8 mouse cellular contexts compared by ENCODE assay signal in genomic region chr4:145025409-145025762, GRCm38 (mm10).
DNase-seq lines count a peak whose midpoint lies in the region; ATAC-seq lines count a peak whose summit lies in the region.

No protein-coding gene starts in this region.

- no peak overlapping the region for H3K4me2 ChIP-seq in forebrain, embryonic 13.5 days
- no peak overlapping the region for H3K4me2 ChIP-seq in forebrain, embryonic 15.5 days (replicated peaks)
- H3K4me2 ChIP-seq in midbrain, embryonic 16.5 days (ENCODE audit: low read length): no peak overlapping the region
- no peak overlapping the region for H3K4me2 ChIP-seq in midbrain, embryonic 14.5 days (ENCODE audit: low read length)
- H3K4me2 ChIP-seq in heart, embryonic 12.5 days: no peak overlapping the region
- H3K4me2 ChIP-seq in liver, embryonic 13.5 days: no peak overlapping the region

- ATAC-seq in forebrain, embryonic 13.5 days: 0 out of 2 replicates have a peak, but pooled peaks have one; percentile 33
- no peak for ATAC-seq in forebrain, embryonic 15.5 days (replicated peaks)
- no peak for ATAC-seq in midbrain, embryonic 16.5 days
- no peak for ATAC-seq in midbrain, embryonic 14.5 days (ENCODE audit: low FRiP score, low TSS enrichment)
- ATAC-seq in heart, embryonic 12.5 days (ENCODE audit: insufficient number of reproducible peaks, low FRiP score): no peak
- ATAC-seq in liver, embryonic 13.5 days (ENCODE audit: low read depth): no peak
- ATAC-seq in monocyte, adult 5-6 weeks (replicated peaks; ENCODE audit: insufficient number of reproducible peaks, low FRiP score, low TSS enrichment, poor library complexity, severe bottlenecking): no peak

- H3K4me3 ChIP-seq in forebrain, embryonic 13.5 days: no peak overlapping the region
- H3K4me3 ChIP-seq in forebrain, embryonic 15.5 days: no peak overlapping the region
- H3K4me3 ChIP-seq in midbrain, embryonic 16.5 days (ENCODE audit: low read depth, low read length): no peak overlapping the region
- no peak overlapping the region for H3K4me3 ChIP-seq in midbrain, embryonic 14.5 days (replicated peaks; ENCODE audit: low read depth, low read length)
- H3K4me3 ChIP-seq in heart, embryonic 12.5 days: no peak overlapping the region
- H3K4me3 ChIP-seq in liver, embryonic 13.5 days (replicated peaks): no peak overlapping the region

- peaks cover 12% of the 10 kb centered on the region; the same call in 1 of the 2 replicates for H3K4me1 ChIP-seq in forebrain, embryonic 13.5 days
- peaks cover 12% of the 10 kb centered on the region for H3K4me1 ChIP-seq in forebrain, embryonic 15.5 days
- no peaks in the 10 kb centered on the region for H3K4me1 ChIP-seq in midbrain, embryonic 16.5 days (ENCODE audit: control insufficient read depth, insufficient read depth, low read length)
- 0 out of 2 replicates have a peak, but pooled peaks cover 2% of the 10 kb centered on the region for H3K4me1 ChIP-seq in midbrain, embryonic 14.5 days (ENCODE audit: control insufficient read depth, insufficient read depth, low read length)
- H3K4me1 ChIP-seq in heart, embryonic 12.5 days (replicated peaks): peaks cover 58% of the 10 kb centered on the region
- peaks cover 64% of the 10 kb centered on the region for H3K4me1 ChIP-seq in liver, embryonic 13.5 days (replicated peaks)

- H3K27me3 ChIP-seq in forebrain, embryonic 13.5 days: no peaks in the 10 kb centered on the region
- no peaks in the 10 kb centered on the region for H3K27me3 ChIP-seq in forebrain, embryonic 15.5 days
- H3K27me3 ChIP-seq in midbrain, embryonic 16.5 days (ENCODE audit: control insufficient read depth, insufficient read depth, low read depth, low read length): no peaks in the 10 kb centered on the region
- H3K27me3 ChIP-seq in midbrain, embryonic 14.5 days (ENCODE audit: control insufficient read depth, insufficient read depth, low read length): no peaks in the 10 kb centered on the region
- H3K27me3 ChIP-seq in heart, embryonic 12.5 days (replicated peaks): no peaks in the 10 kb centered on the region
- H3K27me3 ChIP-seq in liver, embryonic 13.5 days: no peaks in the 10 kb centered on the region

- no peak for DNase-seq in midbrain, embryonic 14.5 days
- DNase-seq in liver, embryonic 13.5 days: no peak
- DNase-seq in spleen, postnatal 10 days (ENCODE audit: low spot score in 2 of 2): no peak

- no peak overlapping the region for H3K9ac ChIP-seq in forebrain, embryonic 13.5 days
- no peak overlapping the region for H3K9ac ChIP-seq in forebrain, embryonic 15.5 days (replicated peaks)
- no peak overlapping the region for H3K9ac ChIP-seq in midbrain, embryonic 16.5 days (ENCODE audit: low read depth, low read length)
- no peak overlapping the region for H3K9ac ChIP-seq in midbrain, embryonic 14.5 days (replicated peaks; ENCODE audit: low read length)
- H3K9ac ChIP-seq in heart, embryonic 12.5 days: peak overlapping the region; percentile 35; the same call in 1 of the 2 replicates
- no peak overlapping the region for H3K9ac ChIP-seq in liver, embryonic 13.5 days

- H3K27ac ChIP-seq in forebrain, embryonic 13.5 days: no peak overlapping the region
- no peak overlapping the region for H3K27ac ChIP-seq in forebrain, embryonic 15.5 days (replicated peaks)
- H3K27ac ChIP-seq in midbrain, embryonic 16.5 days (ENCODE audit: low read length): peak overlapping the region; percentile 31; the same call in 1 of the 2 replicates
- no peak overlapping the region for H3K27ac ChIP-seq in midbrain, embryonic 14.5 days (replicated peaks; ENCODE audit: low read depth, low read length)
- peak overlapping the region; percentile 60 for H3K27ac ChIP-seq in heart, embryonic 12.5 days (ENCODE audit: poor library complexity, severe bottlenecking)
- H3K27ac ChIP-seq in liver, embryonic 13.5 days: peak overlapping the region; percentile 58; the same call in 1 of the 2 replicates

- H3K9me3 ChIP-seq in forebrain, embryonic 13.5 days (replicated peaks): no peaks in the 10 kb centered on the region
- H3K9me3 ChIP-seq in forebrain, embryonic 15.5 days: no peaks in the 10 kb centered on the region
- no peaks in the 10 kb centered on the region for H3K9me3 ChIP-seq in midbrain, embryonic 16.5 days (replicated peaks; ENCODE audit: control insufficient read depth, low read length, poor library complexity, severe bottlenecking)
- H3K9me3 ChIP-seq in midbrain, embryonic 14.5 days (ENCODE audit: control insufficient read depth, low read length): no peaks in the 10 kb centered on the region
- H3K9me3 ChIP-seq in heart, embryonic 12.5 days (replicated peaks): no peaks in the 10 kb centered on the region
- no peaks in the 10 kb centered on the region for H3K9me3 ChIP-seq in liver, embryonic 13.5 days (replicated peaks)

- H3K36me3 ChIP-seq in forebrain, embryonic 13.5 days (ENCODE audit: poor library complexity, severe bottlenecking): peaks cover 4% of the 10 kb centered on the region; the same call in 1 of the 2 replicates
- no peaks in the 10 kb centered on the region for H3K36me3 ChIP-seq in forebrain, embryonic 15.5 days
- H3K36me3 ChIP-seq in midbrain, embryonic 16.5 days (ENCODE audit: control insufficient read depth, insufficient read depth, low read length): no peaks in the 10 kb centered on the region
- 0 out of 2 replicates have a peak, but pooled peaks cover 4% of the 10 kb centered on the region for H3K36me3 ChIP-seq in midbrain, embryonic 14.5 days (ENCODE audit: control insufficient read depth, insufficient read depth, low read length)
- peaks cover 5% of the 10 kb centered on the region for H3K36me3 ChIP-seq in heart, embryonic 12.5 days
- H3K36me3 ChIP-seq in liver, embryonic 13.5 days: no peaks in the 10 kb centered on the region

- WGBS in forebrain, embryonic 13.5 days: 72% methylated on average over 7 of the region's 7 CpGs
- WGBS in forebrain, embryonic 15.5 days: 63% methylated on average over 7 of the region's 7 CpGs
- 75% methylated on average over 7 of the region's 7 CpGs for WGBS in midbrain, embryonic 16.5 days
- WGBS in midbrain, embryonic 14.5 days: 80% methylated on average over 7 of the region's 7 CpGs
- 51% methylated on average over 7 of the region's 7 CpGs for WGBS in heart, embryonic 12.5 days
- 62% methylated on average over 7 of the region's 7 CpGs for WGBS in liver, embryonic 13.5 days (ENCODE audit: insufficient replicate concordance)

Comparison
In these comparisons a context has a peak if more than half of its experiments do, and no peak if none do; other contexts are left out.
1. H3K27ac ChIP-seq: peak in midbrain, embryonic 16.5 days (single experiment), heart, embryonic 12.5 days (single experiment) and liver, embryonic 13.5 days (single experiment); none in forebrain, embryonic 13.5 days (single experiment), forebrain, embryonic 15.5 days (single experiment) and midbrain, embryonic 14.5 days (single experiment).